Mouse (Mus musculus) brain, embryonic 14.5 days (tissue): ENCODE measurements at regions not wholly inside any gene's neighbourhood (a gene's known extent, or its start where the extent isn't known, plus 50 kb on each side); places are given as distances from the start of the nearest gene placed in this dataset.

Experiments used
- CTCF ChIP-seq: fragments of 200-500 bp; IDR thresholded peaks from 2 replicates; pipeline ENCODE4 v1.5.1; 2012; ENCODE audit warnings: inconsistent platforms, mild to moderate bottlenecking, moderate library complexity, borderline replicate concordance; ENCODE audit not compliant: insufficient read depth, insufficient read length; ENCODE audit errors: extremely low read depth
- POLR2A ChIP-seq: fragments of 200-500 bp; IDR thresholded peaks from 2 replicates; pipeline ENCODE4 v1.6.1; 2012; ENCODE audit warnings: mild to moderate bottlenecking, inconsistent platforms, borderline replicate concordance; ENCODE audit not compliant: poor library complexity, insufficient read depth, insufficient read length, severe bottlenecking; ENCODE audit errors: extremely low read depth

GRCm38 (mm10) chr4:39998771-39999422 is 144.0 kb upstream of the Aco1 start:
- TF ChIP-seq CTCF (no peak), POLR2A (no peak)
